Mouse (Mus musculus): ENCODE measurements around the gene Msh5.
A peak's percentile ranks its signal among the peaks of the same experiment; 100 is the strongest.
"Not testable (repeated sequence)": the region's sequence is repeated elsewhere in the genome, so short reads cannot be mapped to it uniquely, and the experiment has no call there.

The Msh5 gene

DNA sequence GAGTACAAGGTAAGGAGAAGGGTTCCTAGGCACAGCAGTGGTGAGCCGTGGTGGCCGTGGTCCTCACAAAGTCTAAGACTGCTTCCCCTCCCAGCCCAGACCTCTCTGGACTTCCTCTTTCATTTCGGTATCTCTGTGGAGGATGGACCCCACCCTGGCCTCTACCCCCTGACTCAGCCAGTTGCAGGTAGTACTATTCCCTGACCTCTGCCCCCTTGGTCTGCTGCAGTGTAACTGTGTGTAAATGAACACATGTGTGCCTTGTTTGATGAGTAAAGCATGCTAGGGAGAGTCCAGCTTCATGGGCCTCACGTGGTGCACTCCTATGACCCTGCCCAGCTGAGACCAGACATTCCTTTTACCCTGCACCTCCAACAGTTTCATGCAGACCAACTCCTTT lies 22.8 kb downstream of the Msh5 start:
- no peak for DNase-seq (ENCODE audit: low spot score)

DNA sequence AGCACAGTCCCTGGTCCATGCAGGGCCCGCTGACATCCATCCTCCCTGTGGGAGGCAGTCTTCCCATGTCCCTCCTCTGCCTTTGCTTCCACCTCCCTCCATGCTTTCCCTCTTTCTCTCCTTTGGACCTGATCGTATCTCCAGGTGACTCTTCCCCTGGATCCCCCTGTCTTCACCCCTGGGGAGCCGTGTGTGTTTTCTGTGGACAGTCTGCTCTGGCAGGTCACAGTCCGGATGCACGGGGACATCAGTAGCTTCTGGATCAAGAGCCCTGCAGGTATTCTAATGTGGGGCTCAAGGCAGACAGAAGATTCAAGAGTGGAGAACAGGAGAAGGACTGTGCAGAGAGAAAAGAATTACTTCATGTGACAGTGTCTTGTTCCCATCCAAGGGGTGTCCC lies 23.3 kb downstream of the Msh5 start:
- DNase-seq (ENCODE audit: low spot score), result no peak

- DNase-seq (ENCODE audit: low spot score), result no peak
These were observed 23.9 kb downstream of the Msh5 start for GRCm38 (mm10) chr17:35022541-35023060.

DNA sequence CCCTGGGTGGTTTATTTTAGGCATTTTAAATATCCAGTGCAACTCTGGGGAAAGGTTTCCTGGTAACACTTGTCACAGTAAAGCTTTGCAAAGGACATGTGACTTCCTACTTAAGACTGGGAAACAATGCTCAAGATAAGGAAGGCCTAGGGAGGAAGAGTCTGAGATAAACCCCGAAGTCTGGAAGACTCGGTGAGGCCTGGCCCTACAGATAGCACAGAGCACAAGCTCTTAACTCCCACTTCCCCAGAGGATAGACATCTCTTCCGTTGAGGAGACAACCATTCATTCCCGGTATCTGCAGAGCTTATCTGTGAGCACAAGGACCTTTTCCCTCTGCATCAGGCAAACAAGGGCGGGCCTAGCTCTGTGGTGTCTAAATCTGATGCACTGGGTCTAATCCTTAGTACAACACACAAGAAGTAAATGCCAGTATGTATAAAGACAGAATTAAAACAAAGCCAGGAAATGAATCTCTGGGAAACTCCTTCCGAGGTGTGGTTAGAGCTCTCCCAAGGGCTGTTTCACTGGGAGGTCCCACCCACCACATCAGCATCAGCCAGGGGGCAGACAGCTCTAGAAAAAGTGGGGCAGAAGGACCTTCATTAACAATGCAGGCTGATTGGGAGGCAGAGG lies 24.6 kb downstream of the Msh5 start:
- DNase-seq (ENCODE audit: low spot score), result no peak

- DNase-seq (ENCODE audit: low spot score), result peak; percentile 93
These were observed 25.3 kb downstream of the Msh5 start for GRCm38 (mm10) chr17:35021163-35021808.

DNA sequence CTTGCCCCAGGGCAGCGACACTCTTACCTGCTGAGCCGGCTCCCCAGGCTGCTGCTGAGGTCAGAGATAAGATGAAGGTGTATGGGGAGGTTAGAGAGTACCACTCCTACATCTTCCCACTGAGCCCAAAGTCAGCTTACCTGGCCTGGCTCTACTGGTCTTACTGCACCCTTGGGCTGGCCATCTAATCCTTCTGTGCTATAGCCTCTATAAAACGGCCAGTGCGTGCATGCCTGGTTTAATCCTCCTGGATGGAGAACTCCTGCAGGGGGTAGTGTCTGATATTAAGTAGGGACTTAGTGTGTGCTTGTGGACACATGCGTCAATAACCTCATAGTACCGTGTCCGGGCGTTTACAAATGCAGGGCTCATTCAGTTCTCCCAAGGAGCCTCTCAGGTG lies 26.0 kb downstream of the Msh5 start:
- no peak for DNase-seq (ENCODE audit: low spot score)

- DNase-seq (ENCODE audit: low spot score), result no peak
These were observed 26.7 kb downstream of the Msh5 start for GRCm38 (mm10) chr17:35019894-35020293.

DNA sequence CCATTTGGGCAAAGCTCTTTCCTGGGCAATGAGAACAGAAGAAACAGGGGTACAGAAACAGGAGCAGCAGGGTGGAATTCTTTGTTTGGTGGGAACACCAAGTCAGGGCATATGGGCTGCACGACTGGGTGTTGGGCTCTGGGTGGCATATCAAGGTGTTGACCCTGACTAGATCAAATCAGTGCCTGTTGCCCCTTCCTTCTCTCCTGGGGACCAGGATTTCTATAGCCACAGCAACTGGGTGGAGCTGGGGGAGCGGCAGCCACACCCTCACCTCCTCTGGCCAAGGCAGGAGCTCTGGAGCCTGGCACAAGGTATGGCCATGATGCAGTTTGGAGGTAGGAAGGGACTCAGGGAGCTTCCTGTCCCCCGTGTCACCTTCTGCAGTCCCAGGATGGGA lies 28.4 kb downstream of the Msh5 start:
- DNase-seq (ENCODE audit: low spot score), result no peak

DNA sequence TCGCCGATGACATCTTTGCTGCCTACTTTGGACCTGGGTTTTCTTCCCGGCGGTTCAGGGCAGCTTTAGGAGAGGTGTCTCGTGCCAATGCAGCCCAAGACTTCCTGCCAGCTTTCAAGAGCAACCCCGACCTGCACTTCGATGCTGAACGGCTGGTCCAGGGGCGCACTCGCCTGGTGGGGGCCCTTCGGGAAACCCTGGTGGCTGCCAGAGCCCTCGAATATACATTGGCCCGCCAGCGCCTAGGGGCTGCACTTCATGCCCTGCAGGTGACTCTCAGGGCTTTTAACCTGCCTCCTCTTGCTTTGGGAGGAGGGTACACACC lies 28.9 kb downstream of the Msh5 start:
- DNase-seq (ENCODE audit: low spot score), result no peak

DNA sequence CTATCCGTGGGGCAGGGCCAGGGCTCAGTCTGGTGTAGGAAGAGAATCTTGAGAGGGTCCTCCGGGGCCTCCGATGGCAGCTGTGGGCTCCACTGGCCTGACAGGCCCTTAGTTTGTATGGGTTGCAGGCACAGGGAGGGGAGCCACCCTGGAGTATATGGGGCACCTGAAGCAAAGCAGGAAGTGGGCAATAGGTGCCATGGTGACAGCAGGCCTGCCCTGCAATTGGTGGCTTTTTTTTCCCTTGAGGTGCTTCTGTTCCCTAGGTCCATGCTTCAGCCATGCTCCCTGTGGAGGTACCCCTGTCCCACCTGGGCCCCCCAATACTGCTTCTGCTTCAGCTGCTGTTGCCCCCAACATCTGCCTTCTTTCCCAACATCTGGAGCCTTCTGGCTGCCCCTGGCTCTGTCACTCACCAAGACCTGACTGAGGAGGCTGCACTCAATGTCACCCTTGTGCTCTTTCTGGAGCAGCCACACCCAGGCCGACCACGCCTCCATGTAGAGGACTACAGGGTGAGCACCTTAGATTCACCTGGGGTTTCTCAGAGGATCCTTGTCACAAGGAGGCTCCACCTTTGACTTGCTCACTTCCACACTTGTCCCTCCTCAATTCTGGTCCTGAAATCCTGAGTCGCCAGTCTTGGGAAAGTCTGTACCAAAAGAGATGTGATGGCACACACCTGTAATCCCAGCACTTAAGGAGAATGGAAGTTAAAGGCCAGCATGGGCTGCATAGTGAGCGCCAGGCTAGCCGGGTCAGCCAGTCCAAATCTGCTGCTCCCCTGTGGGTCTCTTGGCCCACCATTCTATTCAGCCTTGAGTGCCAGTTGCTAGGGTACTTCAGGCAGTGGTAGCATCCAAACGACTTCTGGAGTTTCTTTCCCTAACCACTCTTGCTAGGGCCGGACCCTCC lies 29.5 kb downstream of the Msh5 start:
- DNase-seq (ENCODE audit: low spot score), result no peak

DNA sequence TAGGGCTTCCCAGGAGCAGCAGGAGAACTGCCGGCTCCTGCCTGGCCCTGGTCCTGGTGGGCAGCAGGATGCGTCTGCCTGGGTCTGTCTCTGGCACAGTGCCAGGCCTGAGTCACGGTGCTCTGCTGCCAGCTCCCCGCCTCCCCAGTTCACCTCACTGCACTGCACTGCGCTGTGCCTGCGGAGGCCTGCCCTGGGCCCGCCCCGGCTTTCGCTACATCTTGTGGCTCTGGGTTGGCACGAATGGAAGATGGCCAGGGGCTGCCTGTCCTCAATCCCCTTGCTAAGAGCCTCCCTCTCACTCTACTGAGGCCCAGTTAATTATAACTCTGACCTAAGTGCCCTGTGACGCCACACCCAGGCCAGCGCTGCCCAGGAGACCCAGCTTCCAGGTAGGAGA lies 30.2 kb downstream of the Msh5 start, which contains the start of gene Vwa7:
Vwa7 (plus strand) TSS at position 204 of the 400 bp plus-strand sequence.
- no peak for DNase-seq (ENCODE audit: low spot score)

GRCm38 (mm10) chr17:35015296-35015695 lies 31.2 kb downstream of the Msh5 start:
- no peak for DNase-seq (ENCODE audit: low spot score)

GRCm38 (mm10) chr17:35013221-35013620 lies 33.3 kb downstream of the Msh5 start:
- DNase-seq (ENCODE audit: low spot score), result no peak

DNA sequence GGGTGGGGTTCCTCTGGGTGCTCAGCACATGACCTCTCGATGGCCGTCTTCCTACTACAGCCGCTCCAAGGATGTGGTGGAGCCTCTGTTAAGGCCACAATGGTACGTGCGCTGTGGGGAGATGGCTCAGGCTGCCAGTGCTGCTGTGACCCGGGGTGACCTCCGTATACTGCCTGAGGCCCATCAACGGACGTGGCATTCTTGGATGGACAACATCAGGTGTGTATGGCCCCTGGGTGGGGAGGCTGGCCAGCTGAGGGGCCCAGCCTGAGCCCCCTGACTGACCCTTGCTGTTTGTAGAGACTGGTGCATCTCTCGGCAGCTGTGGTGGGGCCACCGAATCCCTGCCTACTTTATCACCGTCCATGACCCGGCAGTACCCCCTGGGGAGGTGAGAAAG lies 34.1 kb downstream of the Msh5 start:
- no peak for DNase-seq (ENCODE audit: low spot score)

DNA sequence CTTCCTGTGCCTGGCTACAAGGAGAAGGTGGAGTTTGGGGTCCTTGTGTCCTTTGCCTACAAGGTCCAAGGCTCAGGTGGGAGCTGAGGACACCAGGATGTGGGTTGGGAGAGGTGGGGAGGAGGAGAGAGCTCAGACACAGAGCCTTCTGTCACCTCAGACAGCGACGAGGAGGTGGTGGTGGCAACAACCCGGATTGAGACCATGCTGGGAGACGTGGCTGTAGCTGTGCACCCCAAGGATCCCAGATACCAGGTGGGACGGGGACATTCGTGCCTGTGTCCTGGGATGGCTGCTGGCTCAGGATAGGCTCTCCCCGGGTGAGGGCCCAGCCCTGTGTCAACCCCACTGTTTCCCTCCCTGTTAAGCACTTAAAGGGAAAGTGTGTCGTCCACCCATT lies 35.1 kb downstream of the Msh5 start:
- DNase-seq (ENCODE audit: low spot score), result no peak

DNA sequence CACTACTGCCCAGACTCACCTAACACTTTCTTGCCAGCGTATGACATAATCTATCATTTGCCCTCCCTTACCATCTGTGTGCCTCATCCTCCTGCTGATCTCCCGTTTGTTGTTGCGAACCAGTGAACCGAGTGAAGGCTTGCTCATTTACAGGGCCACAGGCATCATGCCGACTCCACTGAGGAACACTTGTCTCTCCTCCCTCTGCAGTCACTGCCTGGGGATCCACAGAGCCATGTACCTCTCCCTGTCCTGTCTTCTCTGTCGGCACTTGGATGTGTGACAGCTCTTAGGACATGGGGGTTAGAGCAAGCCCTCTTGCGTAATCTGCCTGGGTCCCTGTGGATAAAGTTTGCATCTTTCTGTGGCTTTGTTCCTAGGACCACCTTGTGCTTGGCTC lies 37.0 kb downstream of the Msh5 start:
- no peak for DNase-seq (ENCODE audit: low spot score)

DNA sequence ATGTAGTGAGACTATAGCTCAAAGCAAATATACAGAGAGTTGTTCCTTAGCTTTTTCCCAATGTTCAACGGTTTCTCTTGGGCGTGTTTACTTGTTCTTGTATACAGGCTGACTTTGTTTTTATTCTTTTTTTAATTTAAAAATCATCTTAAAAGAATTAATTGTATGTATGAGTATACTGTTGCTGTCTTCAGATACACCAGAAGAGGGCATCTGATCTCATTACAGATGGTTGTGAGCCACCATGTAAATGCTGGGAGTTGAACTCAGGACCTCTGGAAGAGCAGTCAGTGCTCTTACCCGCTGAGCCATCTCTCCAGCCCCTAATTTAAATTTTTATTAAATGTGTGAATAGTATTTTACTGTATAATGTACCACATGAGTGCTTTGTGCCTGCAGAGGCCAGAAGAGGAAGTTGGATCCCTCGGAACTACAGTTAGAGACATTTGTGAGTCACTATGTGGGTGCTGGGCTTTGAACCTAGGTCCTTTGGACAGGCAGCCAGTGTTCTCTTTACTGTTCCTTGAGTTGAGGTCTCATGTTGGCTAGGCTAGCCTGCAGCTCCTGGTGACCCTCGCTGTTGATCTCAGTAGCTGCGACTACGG lies 39.1 kb downstream of the Msh5 start:
- DNase-seq (ENCODE audit: low spot score), result no peak

DNA sequence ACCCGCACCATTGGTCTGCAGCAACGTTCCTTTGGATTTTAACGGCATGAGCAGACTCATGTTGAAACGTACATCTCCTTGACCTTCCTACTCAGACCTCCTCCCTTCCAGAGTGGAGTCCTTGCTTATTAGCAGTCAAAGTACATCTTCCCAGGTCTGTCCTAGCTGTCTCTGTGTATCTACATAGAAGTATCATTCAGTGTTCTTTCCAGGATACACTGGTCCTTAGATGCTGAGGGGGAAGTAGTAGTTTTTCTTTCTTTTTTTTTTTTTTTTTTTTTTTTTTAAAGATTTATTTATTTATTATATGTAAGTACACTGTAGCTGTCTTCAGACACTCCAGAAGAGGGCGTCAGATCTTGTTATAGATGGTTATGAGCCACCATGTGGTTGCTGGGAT lies 40.6 kb downstream of the Msh5 start:
- DNase-seq (ENCODE audit: low spot score), result not testable (repeated sequence)

GRCm38 (mm10) chr17:35005158-35005557 lies 41.4 kb downstream of the Msh5 start:
- DNase-seq (ENCODE audit: low spot score), result no peak

DNA sequence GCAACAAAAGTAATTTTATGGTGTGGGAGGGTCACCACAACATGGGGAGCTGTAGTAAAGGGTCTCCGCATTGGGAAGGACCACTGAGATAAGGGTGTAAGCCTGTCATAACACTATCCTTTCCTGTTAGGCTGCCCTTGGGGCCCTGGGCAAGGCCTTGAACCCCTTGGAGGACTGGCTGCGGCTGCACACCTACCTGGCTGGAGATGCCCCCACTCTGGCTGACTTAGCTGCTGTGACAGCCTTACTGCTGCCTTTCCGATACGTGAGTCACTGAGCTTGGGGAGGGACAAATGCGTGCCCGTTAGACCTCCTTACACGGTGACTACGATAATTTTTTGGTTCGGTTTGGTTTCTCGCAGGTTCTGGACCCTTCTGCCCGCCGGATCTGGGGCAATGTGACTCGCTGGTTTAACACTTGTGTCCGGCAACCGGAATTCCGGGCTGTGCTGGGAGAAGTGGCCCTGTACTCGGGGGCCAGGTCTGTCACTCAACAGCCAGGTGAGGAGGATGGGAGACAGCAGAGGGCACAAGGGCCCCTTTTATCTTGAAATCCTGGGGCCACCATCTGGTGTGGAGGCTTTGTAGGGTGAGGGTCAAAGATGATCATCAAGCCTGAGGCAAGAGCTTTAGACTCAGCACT lies 42.3 kb downstream of the Msh5 start:
- DNase-seq (ENCODE audit: low spot score), result no peak

DNA sequence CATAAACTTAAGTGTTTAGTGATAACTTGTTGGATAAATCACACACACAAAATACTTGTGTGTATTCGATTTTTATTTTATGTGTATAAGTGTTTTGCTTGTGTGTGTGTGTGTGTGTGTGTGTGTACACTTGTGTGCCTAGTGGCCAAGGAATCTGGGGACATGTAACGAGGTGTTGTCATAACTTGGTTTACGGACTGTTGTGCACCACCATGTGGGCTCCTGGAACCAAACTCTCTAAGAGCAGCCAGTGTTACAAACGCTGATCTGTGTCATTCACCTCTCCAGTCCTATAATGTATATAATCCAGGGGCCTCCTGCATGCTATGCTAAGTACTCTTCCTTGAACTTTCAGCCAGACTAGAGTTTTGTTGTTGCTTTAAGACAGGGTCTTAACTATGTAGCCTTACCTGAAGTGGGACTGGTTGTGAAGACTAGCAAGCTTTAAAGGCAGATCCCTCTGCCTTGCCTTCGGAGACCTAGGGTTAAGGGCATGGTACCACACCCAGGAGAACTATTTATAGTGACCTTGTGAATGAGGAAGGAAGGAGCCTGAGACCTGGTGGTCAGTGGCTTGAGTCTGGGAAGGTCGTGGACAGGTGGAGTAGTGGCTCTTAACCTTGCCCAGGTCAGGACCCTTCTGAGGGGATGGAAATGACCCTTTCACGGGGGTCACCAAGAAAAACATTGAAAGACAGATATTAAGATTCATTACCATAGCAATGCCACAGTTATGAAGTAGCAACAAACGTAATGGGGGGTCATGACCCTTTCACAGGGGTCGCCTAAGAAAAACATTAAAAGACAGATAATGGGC lies 43.3 kb downstream of the Msh5 start:
- no peak for DNase-seq (ENCODE audit: low spot score)
